Mouse (Mus musculus): ENCODE measurements around the gene Rnf215. TPM values are rescaled to one million over a fixed set of nuclear protein-coding genes. Genes with fewer than 3 reads are reported as not detected.
"Not testable (repeated sequence)": the region's sequence is repeated elsewhere in the genome, so short reads cannot be mapped to it uniquely, and the experiment has no call there.

Rnf215 gene
- polyA plus RNA-seq, 1 experiment from 2014 or later: 49.7 TPM

DNA sequence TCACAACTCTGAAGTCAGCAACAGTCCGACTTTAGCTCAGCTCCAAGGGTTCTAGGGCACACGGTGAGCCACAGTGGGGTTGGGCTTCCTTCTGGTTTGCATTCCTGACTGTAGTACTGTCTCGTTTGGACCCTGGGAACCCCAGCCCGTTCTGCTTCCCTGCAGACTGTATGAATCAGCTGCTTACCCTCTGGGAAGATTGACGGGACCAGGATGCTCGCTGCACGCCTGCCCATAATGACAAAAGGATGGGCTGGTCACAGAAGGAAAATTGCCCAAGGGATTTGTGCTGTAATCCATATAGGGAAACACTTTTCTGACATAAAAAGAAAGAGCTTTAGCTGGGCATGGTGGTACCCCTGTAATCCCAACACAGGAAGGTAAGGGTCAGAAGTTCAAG is 36.2 kb upstream of the Rnf215 start:
- Histone ChIP-seq H3K9me3 (no peaks in the 10 kb centered on the region), H3K27me3 (no peaks in the 10 kb centered on the region), H3K4me3 (no peak overlapping the region), H3K27ac (replicated peaks) (no peak overlapping the region), H3K4me1 (peaks cover 27% of the 10 kb centered on the region), H3K4me2 (replicated peaks) (no peak overlapping the region), H3K9ac (replicated peaks) (no peak overlapping the region), H3K36me3 (no peaks in the 10 kb centered on the region)
- no peak for ATAC-seq (replicated peaks)
- WGBS: 68% methylated on average over 7 of the region's 7 CpGs

DNA sequence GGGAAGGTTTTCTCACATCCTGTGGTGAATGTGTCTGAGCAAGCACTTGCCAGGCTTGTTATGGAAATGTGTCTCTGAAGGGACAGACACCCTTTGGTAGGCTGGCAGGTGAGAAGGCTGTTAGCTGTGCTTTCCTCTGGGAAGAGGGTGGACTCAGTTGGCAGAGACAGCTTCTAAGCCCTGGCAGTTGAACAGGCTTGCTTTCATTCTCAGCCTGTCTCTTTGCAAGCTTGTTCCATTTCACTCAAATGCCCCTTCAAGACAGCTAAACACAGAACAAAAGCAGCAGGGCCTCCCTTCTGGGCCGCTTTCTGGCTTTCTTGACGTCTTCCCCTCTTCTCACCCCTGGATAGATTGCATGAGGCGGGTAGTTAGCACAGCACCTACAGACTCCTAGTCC is 35.6 kb upstream of the Rnf215 start:
- Histone ChIP-seq H3K9me3 (no peaks in the 10 kb centered on the region), H3K9ac (replicated peaks) (no peak overlapping the region), H3K36me3 (no peaks in the 10 kb centered on the region), H3K4me2 (replicated peaks) (no peak overlapping the region), H3K27ac (replicated peaks) (no peak overlapping the region), H3K4me3 (no peak overlapping the region), H3K27me3 (no peaks in the 10 kb centered on the region), H3K4me1 (peaks cover 24% of the 10 kb centered on the region)
- 53% methylated on average over 3 of the region's 3 CpGs for WGBS
- no peak for ATAC-seq (replicated peaks)

DNA sequence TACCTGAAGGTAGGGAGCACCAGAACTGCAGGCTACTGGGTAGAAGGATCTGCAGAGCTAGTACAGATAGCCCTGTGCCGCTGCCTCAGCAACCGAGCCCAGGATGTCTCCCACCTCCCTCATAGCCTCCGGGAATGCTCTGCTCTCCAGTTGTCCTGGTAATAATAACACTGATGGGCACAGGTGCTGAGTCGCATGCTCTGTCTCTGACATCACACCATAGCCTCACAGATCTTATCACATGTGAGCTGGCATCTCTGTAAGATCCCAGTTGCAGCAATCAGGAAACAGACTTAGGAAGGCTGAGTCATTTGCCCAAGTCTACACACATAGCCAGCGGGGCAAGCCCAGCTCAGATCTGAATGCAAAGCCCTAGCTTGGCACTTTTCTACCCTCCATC is 33.2 kb upstream of the Rnf215 start:
- Histone ChIP-seq H3K27me3 (no peaks in the 10 kb centered on the region), H3K4me1 (peaks cover 6% of the 10 kb centered on the region), H3K9me3 (no peaks in the 10 kb centered on the region), H3K36me3 (no peaks in the 10 kb centered on the region), H3K27ac (replicated peaks) (no peak overlapping the region), H3K4me2 (replicated peaks) (no peak overlapping the region), H3K4me3 (no peak overlapping the region), H3K9ac (replicated peaks) (no peak overlapping the region)
- ATAC-seq (replicated peaks): no peak
- 88% methylated on average over 5 of the region's 5 CpGs for WGBS

DNA sequence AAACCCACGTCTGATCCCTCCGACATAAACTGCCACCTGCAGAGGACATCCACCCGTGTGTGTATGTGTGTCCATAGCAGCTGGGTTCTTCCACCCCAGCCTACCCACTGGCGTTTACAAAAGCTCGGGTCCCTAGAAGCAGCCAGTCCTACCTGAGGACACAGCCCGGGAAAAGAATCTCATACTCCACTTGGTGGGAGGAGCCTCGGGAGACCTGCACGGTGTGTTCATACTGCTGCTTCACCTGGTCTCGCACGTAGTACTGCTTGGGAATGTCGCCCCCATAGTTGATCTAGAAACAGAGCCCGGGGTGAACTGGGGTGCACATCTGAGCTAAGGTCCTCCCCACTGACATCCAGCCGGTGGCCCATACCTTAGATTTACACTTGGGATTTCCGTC is 31.5 kb upstream of the Rnf215 start:
- 84% methylated on average over 14 of the region's 14 CpGs for WGBS
- no peaks in the 10 kb centered on the region for H3K9me3 ChIP-seq
- H3K4me1 ChIP-seq: no peaks in the 10 kb centered on the region
- H3K27me3 ChIP-seq: no peaks in the 10 kb centered on the region
- ATAC-seq (replicated peaks): no peak
- no peak overlapping the region for H3K4me2 ChIP-seq (replicated peaks)
- no peaks in the 10 kb centered on the region for H3K36me3 ChIP-seq
- H3K9ac ChIP-seq (replicated peaks): no peak overlapping the region
- H3K4me3 ChIP-seq: no peak overlapping the region
- no peak overlapping the region for H3K27ac ChIP-seq (replicated peaks)

DNA sequence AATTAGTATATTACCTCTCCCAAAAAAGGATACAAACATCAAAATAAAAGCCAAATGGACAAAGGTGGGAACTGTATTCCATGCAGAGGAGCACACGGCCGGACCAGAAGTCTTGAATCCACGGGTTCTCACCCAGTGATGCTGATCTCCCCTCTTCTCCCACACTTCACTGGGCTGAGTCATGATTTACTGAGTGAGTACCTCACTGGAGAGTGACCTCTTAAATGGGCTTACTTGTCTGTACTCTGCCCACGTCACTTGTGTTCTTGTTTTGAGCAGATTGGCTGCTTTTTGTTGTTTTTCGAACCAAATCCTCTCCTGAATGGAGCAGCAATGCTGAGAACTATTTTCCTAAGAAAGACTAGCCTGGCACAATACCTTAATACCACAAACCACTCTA is 30.0 kb upstream of the Rnf215 start:
- H3K4me1 ChIP-seq: no peaks in the 10 kb centered on the region
- H3K9ac ChIP-seq (replicated peaks): no peak overlapping the region
- 77% methylated on average over 5 of the region's 5 CpGs for WGBS
- no peak for ATAC-seq (replicated peaks)
- H3K27me3 ChIP-seq: no peaks in the 10 kb centered on the region
- H3K27ac ChIP-seq (replicated peaks): no peak overlapping the region
- no peaks in the 10 kb centered on the region for H3K36me3 ChIP-seq
- H3K4me3 ChIP-seq: no peak overlapping the region
- H3K9me3 ChIP-seq: no peaks in the 10 kb centered on the region
- H3K4me2 ChIP-seq (replicated peaks): no peak overlapping the region

DNA sequence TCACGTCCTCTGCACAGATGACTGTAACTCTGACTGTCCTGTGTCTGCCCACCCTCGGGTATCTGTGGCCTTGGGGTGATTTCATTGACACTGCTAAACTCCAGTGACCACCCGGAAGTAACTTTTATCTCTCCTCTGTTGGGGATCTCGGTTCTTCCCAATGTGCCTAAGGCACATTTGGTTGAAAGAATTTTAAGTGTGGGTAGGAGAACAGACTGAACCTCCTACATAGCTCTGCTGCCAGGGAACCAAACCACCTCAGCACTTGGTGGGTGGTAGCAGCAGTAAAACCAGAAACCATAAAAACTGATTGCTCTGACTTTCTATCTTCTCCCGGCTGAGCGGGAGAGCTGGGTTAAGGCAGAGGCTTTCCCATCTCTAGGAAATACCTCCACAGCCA is 29.6 kb upstream of the Rnf215 start:
- Histone ChIP-seq H3K4me3 (no peak overlapping the region), H3K4me2 (replicated peaks) (no peak overlapping the region), H3K27me3 (no peaks in the 10 kb centered on the region), H3K4me1 (no peaks in the 10 kb centered on the region), H3K36me3 (no peaks in the 10 kb centered on the region; the same call in 1 of the 2 replicates), H3K9me3 (no peaks in the 10 kb centered on the region), H3K9ac (replicated peaks) (no peak overlapping the region), H3K27ac (replicated peaks) (no peak overlapping the region)
- no peak for ATAC-seq (replicated peaks)
- WGBS: 82% methylated on average over 6 of the region's 6 CpGs

DNA sequence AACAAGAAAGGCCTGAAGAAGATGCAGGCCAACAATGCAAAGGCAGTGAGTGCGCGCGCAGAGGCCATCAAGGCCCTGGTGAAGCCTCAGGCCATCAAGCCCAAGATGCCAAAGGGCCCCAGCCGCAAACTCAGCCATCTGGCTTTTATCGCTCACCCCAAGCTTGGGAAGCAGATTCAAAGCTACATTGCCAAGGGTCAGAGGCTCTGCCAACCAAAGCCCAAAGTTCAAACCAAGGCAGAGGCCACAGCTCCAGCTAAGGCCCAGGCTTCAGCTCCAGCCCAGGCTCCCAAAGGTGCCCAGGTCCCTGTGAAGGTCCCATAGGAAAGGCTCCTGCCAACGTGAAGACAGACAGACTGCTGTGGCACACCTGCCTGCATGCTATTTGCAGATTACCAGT is 27.1 kb upstream of the Rnf215 start:
- WGBS: 93% methylated on average over 6 of the region's 6 CpGs
- ATAC-seq (replicated peaks); H3K27ac ChIP-seq (replicated peaks); H3K36me3 ChIP-seq; H3K4me3 ChIP-seq; H3K27me3 ChIP-seq; H3K4me2 ChIP-seq (replicated peaks); H3K9me3 ChIP-seq; H3K9ac ChIP-seq (replicated peaks); H3K4me1 ChIP-seq: not testable (repeated sequence)

DNA sequence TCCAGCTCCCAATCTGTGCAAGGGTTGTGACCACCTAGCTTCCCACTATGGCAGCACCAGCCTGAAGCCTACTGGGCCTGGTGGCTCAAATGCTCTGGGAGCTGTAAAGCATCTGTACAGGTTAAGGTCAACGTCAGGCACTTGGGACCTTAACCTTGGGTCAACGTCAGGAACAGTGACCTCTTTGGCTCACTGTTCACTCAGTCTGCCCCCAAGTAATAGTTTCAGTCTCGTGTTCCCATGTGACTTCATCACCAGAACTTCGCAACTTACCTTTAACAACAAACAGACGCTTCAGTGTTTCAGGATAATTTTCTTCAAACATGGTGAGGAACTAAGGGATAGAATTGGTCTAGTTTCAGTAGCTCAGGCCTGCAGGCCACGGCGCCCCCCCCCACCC is 26.3 kb upstream of the Rnf215 start:
- Histone ChIP-seq H3K27ac (replicated peaks) (no peak overlapping the region), H3K4me3 (no peak overlapping the region), H3K9ac (replicated peaks) (no peak overlapping the region), H3K36me3 (no peaks in the 10 kb centered on the region; the same call in 1 of the 2 replicates), H3K4me1 (no peaks in the 10 kb centered on the region), H3K27me3 (no peaks in the 10 kb centered on the region), H3K9me3 (no peaks in the 10 kb centered on the region), H3K4me2 (replicated peaks) (no peak overlapping the region)
- ATAC-seq (replicated peaks): no peak
- 85% methylated on average over 7 of the region's 7 CpGs for WGBS

DNA sequence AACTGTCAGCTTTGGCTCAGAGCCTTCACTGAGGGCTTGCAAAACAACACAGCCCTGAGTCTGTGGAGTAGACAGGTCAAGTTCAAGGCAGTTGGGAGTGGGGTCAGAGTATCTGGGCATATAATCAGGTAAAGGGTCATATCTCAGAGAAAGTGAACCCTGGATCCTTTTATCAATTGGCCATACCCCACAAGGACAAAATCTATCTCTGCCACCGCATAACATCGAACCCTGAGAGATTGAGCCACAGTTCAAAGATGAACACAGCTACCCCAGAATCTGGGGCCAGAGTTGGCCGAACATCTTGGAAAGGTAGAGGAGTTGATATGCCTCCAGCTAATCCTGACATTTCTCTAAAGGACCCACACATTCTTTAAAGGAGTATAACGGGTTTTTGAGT is 23.0 kb upstream of the Rnf215 start:
- ATAC-seq (replicated peaks): no peak
- Histone ChIP-seq H3K9ac (replicated peaks) (no peak overlapping the region), H3K4me3 (no peak overlapping the region), H3K36me3 (no peaks in the 10 kb centered on the region; the same call in 1 of the 2 replicates), H3K27me3 (no peaks in the 10 kb centered on the region), H3K4me1 (peaks cover 7% of the 10 kb centered on the region), H3K27ac (replicated peaks) (no peak overlapping the region), H3K4me2 (replicated peaks) (no peak overlapping the region), H3K9me3 (no peaks in the 10 kb centered on the region)
- 90% methylated on average over 4 of the region's 4 CpGs for WGBS

DNA sequence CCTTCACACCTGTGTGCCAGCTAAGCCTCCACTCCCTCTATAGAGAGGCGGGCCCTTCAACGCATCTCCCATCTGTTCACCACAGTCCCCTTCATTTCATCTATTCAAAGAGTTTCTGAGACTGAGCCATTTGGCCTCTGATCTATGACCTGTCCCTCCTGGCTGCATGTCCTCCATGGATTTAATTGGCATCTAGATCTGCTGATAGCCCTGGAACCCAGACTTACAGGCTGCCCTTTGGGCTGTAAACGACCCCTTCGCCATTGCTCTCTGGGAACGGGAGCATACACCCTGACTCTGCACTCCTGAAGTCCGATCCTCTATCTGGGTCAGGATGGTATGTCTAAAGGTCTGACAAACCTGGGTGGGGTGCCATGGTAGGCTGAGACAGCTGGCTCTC is 22.1 kb upstream of the Rnf215 start:
- Histone ChIP-seq H3K9ac (replicated peaks) (no peak overlapping the region), H3K4me2 (replicated peaks) (no peak overlapping the region), H3K27ac (replicated peaks) (no peak overlapping the region), H3K4me1 (peaks cover 15% of the 10 kb centered on the region), H3K27me3 (no peaks in the 10 kb centered on the region), H3K36me3 (no peaks in the 10 kb centered on the region; the same call in 1 of the 2 replicates), H3K9me3 (no peaks in the 10 kb centered on the region), H3K4me3 (no peak overlapping the region)
- no peak for ATAC-seq (replicated peaks)
- 87% methylated on average over 6 of the region's 6 CpGs for WGBS

DNA sequence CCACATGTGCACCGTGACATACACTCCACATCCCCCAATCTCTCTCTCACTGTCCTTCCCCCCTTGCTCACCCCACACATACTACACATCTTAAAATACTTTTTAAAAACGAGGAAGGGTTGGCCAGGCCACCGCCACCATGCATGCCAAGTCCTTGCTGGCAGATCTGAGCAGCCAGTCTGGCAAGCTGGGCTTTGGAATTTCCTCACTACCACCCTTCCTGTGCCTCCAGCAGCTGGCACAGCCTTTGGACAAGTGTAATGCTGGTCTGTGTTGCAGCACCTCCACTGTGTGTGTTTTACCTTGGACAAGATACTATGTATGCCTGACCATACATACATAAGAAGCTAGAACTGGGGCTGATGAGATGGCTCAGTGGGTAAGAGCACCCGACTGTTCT is 21.5 kb upstream of the Rnf215 start:
- Histone ChIP-seq H3K4me3 (no peak overlapping the region), H3K4me2 (replicated peaks) (no peak overlapping the region), H3K27me3 (no peaks in the 10 kb centered on the region), H3K9ac (replicated peaks) (no peak overlapping the region), H3K9me3 (no peaks in the 10 kb centered on the region), H3K27ac (replicated peaks) (no peak overlapping the region), H3K36me3 (no peaks in the 10 kb centered on the region; the same call in 1 of the 2 replicates), H3K4me1 (peaks cover 20% of the 10 kb centered on the region)
- 79% methylated on average over 4 of the region's 4 CpGs for WGBS
- ATAC-seq (replicated peaks): no peak

DNA sequence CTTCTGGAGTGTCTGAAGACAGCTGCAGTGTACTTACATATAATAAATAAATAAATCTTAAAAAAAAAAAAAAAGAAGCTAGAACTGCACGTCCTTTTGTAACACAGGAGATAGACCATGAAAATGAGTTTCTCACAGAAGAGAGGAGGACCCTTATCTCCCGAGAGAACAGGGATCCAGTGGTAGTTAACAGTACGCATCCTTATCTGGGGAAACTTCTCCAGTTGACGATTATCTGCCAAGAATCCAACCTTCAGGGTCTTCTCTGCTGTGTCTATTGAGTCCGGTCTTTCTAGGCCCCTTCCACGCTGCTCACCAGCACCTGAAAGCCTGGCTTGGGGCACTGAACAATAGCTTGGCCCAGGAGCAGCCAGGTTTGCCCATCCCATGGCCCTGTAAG is 21.0 kb upstream of the Rnf215 start:
- H3K36me3 ChIP-seq: no peaks in the 10 kb centered on the region; the same call in 1 of the 2 replicates
- no peak overlapping the region for H3K4me2 ChIP-seq (replicated peaks)
- H3K4me3 ChIP-seq: no peak overlapping the region
- H3K27me3 ChIP-seq: no peaks in the 10 kb centered on the region
- ATAC-seq (replicated peaks): no peak
- no peaks in the 10 kb centered on the region for H3K9me3 ChIP-seq
- 83% methylated on average over 6 of the region's 6 CpGs for WGBS
- no peak overlapping the region for H3K27ac ChIP-seq (replicated peaks)
- H3K9ac ChIP-seq (replicated peaks): no peak overlapping the region
- H3K4me1 ChIP-seq: peaks cover 25% of the 10 kb centered on the region

DNA sequence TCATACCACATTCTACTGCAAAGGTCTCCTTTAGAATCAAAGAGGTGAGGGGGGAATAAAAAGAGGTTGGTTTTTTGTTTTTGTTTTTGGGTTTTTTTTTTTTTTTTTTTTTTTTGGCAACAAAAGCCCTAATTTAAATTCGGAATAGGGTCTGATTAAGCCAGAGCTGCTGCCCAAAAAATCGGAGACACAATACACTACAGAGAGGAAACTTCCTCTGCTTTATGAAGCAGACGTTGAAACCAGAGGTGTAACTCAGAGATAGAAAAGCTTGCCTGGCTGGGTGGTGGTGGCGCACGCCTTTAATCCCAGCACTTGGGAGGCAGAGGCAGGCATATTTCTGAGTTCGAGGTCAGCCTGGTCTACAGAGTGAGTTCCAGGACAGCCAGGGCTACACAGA is 20.5 kb upstream of the Rnf215 start:
- 58% methylated on average over 6 of the region's 6 CpGs for WGBS
- not testable (repeated sequence) for H3K36me3 ChIP-seq; H3K9ac ChIP-seq (replicated peaks); H3K4me2 ChIP-seq (replicated peaks); H3K4me3 ChIP-seq; H3K27me3 ChIP-seq; H3K27ac ChIP-seq (replicated peaks); ATAC-seq (replicated peaks); H3K9me3 ChIP-seq
- peaks cover 25% of the 10 kb centered on the region for H3K4me1 ChIP-seq

Data from forebrain, embryonic 15.5 days (tissue).